Mouse (Mus musculus) testis, adult 2 months (tissue): Measurements from ENCODE around the gene Foxp1.

ENCODE experiments used
- CTCF ChIP-seq: fragments of 200-500 bp; IDR thresholded peaks from 2 replicates; pipeline ENCODE4 v1.5.1; 2012; ENCODE audit warnings: low read depth, mild to moderate bottlenecking, inconsistent platforms, low read length, moderate library complexity; ENCODE audit not compliant: control insufficient read depth, insufficient read depth, insufficient replicate concordance
- POLR2A ChIP-seq: fragments of 200-500 bp; IDR thresholded peaks from 2 replicates; pipeline ENCODE4 v1.6.1; 2012; ENCODE audit warnings: low read depth, mild to moderate bottlenecking, inconsistent platforms, low read length, moderate library complexity; ENCODE audit not compliant: control insufficient read depth

GRCm38 (mm10) chr6:99201271-99201705 is 321.2 kb downstream of the Foxp1 start:
- no peak for TF ChIP-seq CTCF
- TF ChIP-seq POLR2A, result no peak
